In the genomic region with DNA sequence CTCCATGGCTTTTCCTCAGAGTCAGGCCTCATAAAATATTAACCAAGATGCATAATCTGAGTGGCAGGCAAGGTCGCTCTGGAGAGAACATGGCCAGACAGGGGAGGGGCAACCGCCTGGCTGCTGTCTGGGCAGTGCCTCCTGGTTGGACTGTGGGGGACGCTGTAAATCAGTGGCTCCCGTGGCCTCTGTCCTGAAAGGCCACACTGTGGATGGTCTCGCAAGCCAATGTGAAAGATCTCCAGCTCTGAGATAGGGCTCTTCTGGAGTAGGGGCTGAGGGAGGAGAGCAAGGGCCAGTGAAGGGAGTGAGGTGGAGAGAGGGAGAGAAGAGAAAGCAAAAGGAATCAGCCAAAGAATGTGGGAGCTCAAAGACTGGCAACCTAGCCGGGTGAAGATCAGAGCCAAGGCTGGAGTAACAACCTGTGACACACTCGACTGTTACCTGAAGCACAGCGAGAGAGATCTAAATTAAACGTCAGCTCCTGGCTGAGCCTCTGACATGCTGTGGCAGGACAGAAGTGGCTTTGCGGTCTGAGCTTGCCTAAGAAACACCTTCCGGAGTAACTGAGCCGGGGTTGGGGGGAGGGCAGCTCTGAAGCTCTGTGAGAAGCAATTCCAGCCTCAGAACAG, we compare ENCODE assay signal across 9 mouse cellular contexts.
DNase-seq lines count a peak whose midpoint lies in the region; ATAC-seq and TF ChIP-seq lines count a peak whose summit lies in the region.
"Had no signal": no experiment of that assay in that cellular context is flagged by ENCODE, and none has a peak within 500 bp of the region (broad histone marks: within the 10 kb centered on the region; RNA-seq: fewer than 3 reads in every experiment).

No protein-coding gene starts in this region.

- H3K9me3 ChIP-seq in kidney, embryonic 16.5 days (ENCODE audit: low read length) = no peaks in the 10 kb centered on the region
- H3K9me3 ChIP-seq in stomach, embryonic 16.5 days (replicated peaks; ENCODE audit: control insufficient read depth, low read length) = no peaks in the 10 kb centered on the region
- H3K9me3 ChIP-seq in forebrain, embryonic 16.5 days (ENCODE audit: control insufficient read depth, low read length) = no peaks in the 10 kb centered on the region
- H3K9me3 ChIP-seq in forebrain, postnatal 0 days (ENCODE audit: low read length) = no peaks in the 10 kb centered on the region

- peak; percentile 90 for ATAC-seq in kidney, embryonic 16.5 days (ENCODE audit: low FRiP score, low TSS enrichment)
- peak; percentile 79 for ATAC-seq in stomach, embryonic 16.5 days (ENCODE audit: insufficient read depth, low FRiP score)
- no peak for ATAC-seq in forebrain, embryonic 16.5 days
- no peak for ATAC-seq in forebrain, postnatal 0 days

- peak overlapping the region; percentile 22 for H3K9ac ChIP-seq in kidney, embryonic 16.5 days (replicated peaks; ENCODE audit: low read length)
- peak overlapping the region; percentile 46; the same call in 1 of the 2 replicates for H3K9ac ChIP-seq in stomach, embryonic 16.5 days (ENCODE audit: low read length)
- no peak overlapping the region for H3K9ac ChIP-seq in forebrain, embryonic 16.5 days (replicated peaks; ENCODE audit: low read depth, low read length)
- no peak overlapping the region for H3K9ac ChIP-seq in forebrain, postnatal 0 days

- no peaks in the 10 kb centered on the region for H3K36me3 ChIP-seq in kidney, embryonic 16.5 days (ENCODE audit: insufficient read depth, low read length)
- H3K36me3 ChIP-seq in stomach, embryonic 16.5 days (ENCODE audit: control insufficient read depth, insufficient read depth, low read length) = no peaks in the 10 kb centered on the region
- H3K36me3 ChIP-seq in forebrain, embryonic 16.5 days (ENCODE audit: control insufficient read depth, insufficient read depth) = no peaks in the 10 kb centered on the region
- H3K36me3 ChIP-seq in forebrain, postnatal 0 days (ENCODE audit: insufficient read depth) = no peaks in the 10 kb centered on the region
- H3K36me3 ChIP-seq: G1E had no signal

- 12% methylated on average over 12 of the region's 12 CpGs for WGBS in kidney, embryonic 16.5 days
- WGBS in stomach, embryonic 16.5 days = 36% methylated on average over 12 of the region's 12 CpGs
- WGBS in forebrain, embryonic 16.5 days = 68% methylated on average over 12 of the region's 12 CpGs
- WGBS in forebrain, postnatal 0 days = 72% methylated on average over 12 of the region's 12 CpGs

- no peak for TF ChIP-seq CTCF in forebrain, postnatal 0 days (IDR thresholded peaks at IDR 0.05; ENCODE audit: low read depth)

- peak; percentile 2 to 4 for DNase-seq in spleen, postnatal 36 days (ENCODE audit: low spot score in 2 of 2)
- no peak for DNase-seq in spleen, postnatal 14 days (ENCODE audit: low spot score in 2 of 2)
- peak; percentile 1 for DNase-seq in lung, postnatal 14 days
- DNase-seq in forebrain, postnatal 0 days = no peak
- DNase-seq in ovary, postnatal 10 days (ENCODE audit: low spot score) = no peak

- no peaks in the 10 kb centered on the region for H3K27me3 ChIP-seq in kidney, embryonic 16.5 days (ENCODE audit: insufficient read depth, low read length)
- H3K27me3 ChIP-seq in stomach, embryonic 16.5 days (ENCODE audit: control insufficient read depth, insufficient read depth, low read length) = no peaks in the 10 kb centered on the region
- H3K27me3 ChIP-seq in forebrain, embryonic 16.5 days (replicated peaks; ENCODE audit: control insufficient read depth, insufficient read depth, low read length) = no peaks in the 10 kb centered on the region
- no peaks in the 10 kb centered on the region for H3K27me3 ChIP-seq in forebrain, postnatal 0 days (ENCODE audit: insufficient read depth, low read length)

- H3K4me2 ChIP-seq in kidney, embryonic 16.5 days (replicated peaks; ENCODE audit: low read depth, low read length) = peak overlapping the region; percentile 32
- H3K4me2 ChIP-seq in stomach, embryonic 16.5 days (ENCODE audit: low read depth, low read length) = no peak overlapping the region
- H3K4me2 ChIP-seq in forebrain, embryonic 16.5 days (ENCODE audit: low read length) = no peak overlapping the region
- H3K4me2 ChIP-seq in forebrain, postnatal 0 days (ENCODE audit: low read depth) = no peak overlapping the region

- peaks cover 29% of the 10 kb centered on the region for H3K4me1 ChIP-seq in kidney, embryonic 16.5 days (ENCODE audit: insufficient read depth, low read length)
- H3K4me1 ChIP-seq in stomach, embryonic 16.5 days (ENCODE audit: control insufficient read depth, insufficient read depth, low read length) = peaks cover 9% of the 10 kb centered on the region; the same call in 1 of the 2 replicates
- H3K4me1 ChIP-seq in forebrain, embryonic 16.5 days (replicated peaks; ENCODE audit: control insufficient read depth, insufficient read depth, low read length) = peaks cover 7% of the 10 kb centered on the region
- H3K4me1 ChIP-seq in forebrain, postnatal 0 days (ENCODE audit: insufficient read depth) = no peaks in the 10 kb centered on the region

- H3K4me3 ChIP-seq in kidney, embryonic 16.5 days (ENCODE audit: low read length) = no peak overlapping the region
- H3K4me3 ChIP-seq in stomach, embryonic 16.5 days (replicated peaks; ENCODE audit: low read length) = no peak overlapping the region
- no peak overlapping the region for H3K4me3 ChIP-seq in forebrain, embryonic 16.5 days (replicated peaks; ENCODE audit: low read length)
- no peak overlapping the region for H3K4me3 ChIP-seq in forebrain, postnatal 0 days (ENCODE audit: low read depth, low read length)

- H3K27ac ChIP-seq in kidney, embryonic 16.5 days (ENCODE audit: low read length) = peak overlapping the region; percentile 96
- H3K27ac ChIP-seq in stomach, embryonic 16.5 days (ENCODE audit: low read length) = peak overlapping the region; percentile 74
- H3K27ac ChIP-seq in forebrain, embryonic 16.5 days (ENCODE audit: low read length) = no peak overlapping the region
- H3K27ac ChIP-seq in forebrain, postnatal 0 days (ENCODE audit: low read depth, low read length) = no peak overlapping the region

Comparison
In these comparisons a context has a peak if more than half of its experiments do, and no peak if none do; other contexts are left out.
1. DNase-seq: peak in spleen, postnatal 36 days (2 of 2) and lung, postnatal 14 days (single experiment); none in spleen, postnatal 14 days (0 of 2), forebrain, postnatal 0 days (single experiment) and ovary, postnatal 10 days (single experiment).
2. ATAC-seq: peak in kidney, embryonic 16.5 days (single experiment) and stomach, embryonic 16.5 days (single experiment); none in forebrain, embryonic 16.5 days (single experiment) and forebrain, postnatal 0 days (single experiment).
3. H3K27ac ChIP-seq: peak in kidney, embryonic 16.5 days (single experiment) and stomach, embryonic 16.5 days (single experiment); none in forebrain, embryonic 16.5 days (single experiment) and forebrain, postnatal 0 days (single experiment).
4. H3K9ac ChIP-seq: peak in kidney, embryonic 16.5 days (single experiment) and stomach, embryonic 16.5 days (single experiment); none in forebrain, embryonic 16.5 days (single experiment) and forebrain, postnatal 0 days (single experiment).